Mouse (Mus musculus) hindbrain, embryonic 12.5 days (tissue): ENCODE data around the gene Sox21. TPM values are rescaled to one million over a fixed set of nuclear protein-coding genes. Genes with fewer than 3 reads are reported as not detected.

ENCODE experiments used
- ATAC-seq: fragments of 200-750 bp; cut with Nextera tagmentation; 2 replicates; pipeline ENCODE4 v1.8.0; 2017; ENCODE audit warnings: moderate TSS enrichment; ENCODE audit not compliant: low FRiP score
- H3K27ac ChIP-seq: fragments of 300-500 bp; sonication (generic); 2 replicates; pipeline ENCODE4 v1.5.1; 2016; ENCODE audit warnings: mild to moderate bottlenecking
- H3K27me3 ChIP-seq: fragments of 300-500 bp; sonication (generic); 2 replicates; pipeline ENCODE4 v1.6.1; 2016; ENCODE audit warnings: mild to moderate bottlenecking
- H3K36me3 ChIP-seq: fragments of 300-500 bp; sonication (generic); 2 replicates; pipeline ENCODE4 v1.6.1; 2016; ENCODE audit warnings: mild to moderate bottlenecking
- H3K4me1 ChIP-seq: fragments of 300-500 bp; sonication (generic); 2 replicates; pipeline ENCODE4 v1.6.1; 2016
- H3K4me2 ChIP-seq: fragments of 300-500 bp; sonication (generic); replicated peaks from 2 replicates; pipeline ENCODE4 v1.6.1; 2016; ENCODE audit warnings: mild to moderate bottlenecking
- H3K4me3 ChIP-seq: fragments of 300-500 bp; sonication (generic); 2 replicates; pipeline ENCODE4 v1.5.1; 2016; ENCODE audit warnings: mild to moderate bottlenecking
- H3K9ac ChIP-seq: fragments of 300-500 bp; sonication (generic); 2 replicates; pipeline ENCODE4 v1.6.1; 2016; ENCODE audit warnings: mild to moderate bottlenecking, moderate library complexity
- H3K9me3 ChIP-seq: fragments of 300-500 bp; sonication (generic); replicated peaks from 2 replicates; pipeline ENCODE4 v1.6.1; 2016; ENCODE audit warnings: mild to moderate bottlenecking
- WGBS: fragments of 180-500 bp; shearing (Covaris S2); methylation state at CpG from one replicate; pipeline ENCODE4 v1.1.7; 2016; 5-methylcytosine and 5-hydroxymethylcytosine counted together
- polyA plus RNA-seq: library from polyadenylated mRNA; unstranded; fragments of >200 nt; fragmentation: Nextera tagmentation; extraction: Ambion mirVana; gene quantifications from 2 replicates; pipeline ENCODE4 v1.2.1, GENCODE M21; 2016

Gene Sox21
- polyA plus RNA-seq: 16.2 TPM in 2 replicates

DNA sequence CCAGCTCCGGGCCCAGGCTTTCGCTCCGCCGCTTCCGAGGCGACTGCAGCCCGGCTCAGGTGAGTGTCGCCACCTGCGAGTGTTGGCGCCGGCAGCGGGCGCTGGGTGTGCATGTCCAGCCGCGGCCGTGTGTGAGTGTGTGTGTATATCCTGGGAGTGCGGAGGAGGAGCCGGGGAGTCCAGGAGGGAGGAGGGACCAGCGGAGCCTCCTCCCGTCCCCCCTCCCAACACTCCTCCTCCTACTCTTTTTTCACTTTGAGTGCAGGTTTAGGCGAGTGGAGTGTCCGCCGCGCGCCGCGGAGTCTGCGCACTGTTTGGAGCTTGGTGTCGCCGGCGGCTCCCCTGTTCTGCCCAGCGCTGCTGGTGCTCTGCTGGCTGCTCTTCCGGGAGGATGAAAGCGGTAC lies at the start of gene Sox21:
Sox21 (minus strand) TSS at position 145 of the 404 bp plus-strand sequence.
- peaks cover 64% of the 10 kb centered on the region for H3K27me3 ChIP-seq
- peak; percentile 84 for ATAC-seq
- no peaks in the 10 kb centered on the region for H3K36me3 ChIP-seq
- H3K4me3 ChIP-seq: peak within 1 kb of the TSS; percentile 63
- under 1% methylated on average over 34 of the region's 34 CpGs for WGBS
- peak within 1 kb of the TSS; percentile 81 for H3K9ac ChIP-seq
- H3K4me2 ChIP-seq: peak within 1 kb of the TSS; percentile 73
- H3K9me3 ChIP-seq: no peaks in the 10 kb centered on the region
- peak within 1 kb of the TSS; percentile 83 for H3K27ac ChIP-seq
- peaks cover 32% of the 10 kb centered on the region for H3K4me1 ChIP-seq

DNA sequence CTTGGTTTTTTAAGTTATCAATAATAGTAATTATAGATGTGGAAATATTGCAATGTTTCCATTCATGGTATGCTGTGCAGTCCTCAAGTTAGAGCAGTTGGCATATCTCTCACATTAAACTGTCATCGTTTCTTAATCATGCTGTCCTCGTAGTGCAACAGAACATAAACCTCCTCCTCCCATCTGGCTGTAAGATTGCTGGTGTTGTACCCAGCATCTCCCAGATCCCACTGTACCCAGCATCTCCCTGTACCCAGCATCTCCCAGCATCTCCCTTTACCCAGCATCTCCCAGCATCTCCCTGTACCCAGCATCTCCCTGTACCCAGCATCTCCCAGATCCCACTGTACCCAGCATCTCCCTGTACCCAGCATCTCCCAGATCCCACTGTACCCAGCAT lies 49.3 kb upstream of the Sox21 start:
- H3K27ac ChIP-seq: no peak overlapping the region
- 95% methylated on average over 2 of the region's 2 CpGs for WGBS
- H3K4me2 ChIP-seq: no peak overlapping the region
- H3K36me3 ChIP-seq: no peaks in the 10 kb centered on the region
- no peaks in the 10 kb centered on the region for H3K27me3 ChIP-seq
- H3K9ac ChIP-seq: no peak overlapping the region
- ATAC-seq: no peak
- no peak overlapping the region for H3K4me3 ChIP-seq
- no peaks in the 10 kb centered on the region for H3K4me1 ChIP-seq
- no peaks in the 10 kb centered on the region for H3K9me3 ChIP-seq

DNA sequence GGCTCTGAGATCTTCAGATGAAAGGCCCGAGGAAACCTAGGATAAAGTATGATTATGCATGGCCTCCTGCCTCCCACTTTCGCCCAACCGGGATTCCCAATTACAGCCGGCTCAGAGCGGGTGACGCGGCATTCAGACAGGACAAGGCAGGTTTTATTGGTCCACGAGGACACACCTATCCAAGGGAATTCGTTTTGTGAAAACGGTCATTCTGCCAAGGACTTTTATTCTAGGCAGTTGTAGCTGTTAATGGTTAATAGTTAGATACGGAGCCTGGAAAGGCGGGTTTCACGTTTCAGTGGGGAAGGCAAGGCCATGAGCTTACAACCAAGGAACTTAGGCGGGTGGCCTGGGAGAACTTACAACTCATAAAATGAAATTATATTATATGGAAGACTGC lies 46.1 kb upstream of the Sox21 start:
- Histone ChIP-seq H3K36me3 (no peaks in the 10 kb centered on the region), H3K4me3 (no peak overlapping the region), H3K9me3 (peaks cover 9% of the 10 kb centered on the region; the same call in 1 of the 2 replicates), H3K27me3 (no peaks in the 10 kb centered on the region), H3K4me1 (no peaks in the 10 kb centered on the region), H3K9ac (no peak overlapping the region), H3K4me2 (no peak overlapping the region), H3K27ac (no peak overlapping the region)
- 75% methylated on average over 14 of the region's 14 CpGs for WGBS
- ATAC-seq: no peak

DNA sequence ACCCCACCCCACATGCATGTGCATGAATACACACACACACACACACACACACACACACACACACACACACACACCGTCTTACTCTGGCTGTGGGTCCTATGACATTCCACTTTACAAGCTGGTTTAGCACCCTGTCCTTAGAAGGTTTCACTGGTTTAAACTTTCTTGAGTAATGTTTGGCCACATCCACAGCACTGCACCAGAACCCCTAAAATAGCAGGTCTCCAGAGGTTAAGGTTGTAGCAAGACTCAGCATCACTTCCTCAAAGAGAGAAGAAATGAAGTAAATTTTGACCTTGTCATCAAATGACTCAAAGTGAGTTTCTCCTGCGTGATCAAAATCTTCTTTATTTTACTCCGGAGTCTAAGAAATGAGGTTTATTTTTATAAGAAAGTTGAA lies 45.4 kb upstream of the Sox21 start:
- Histone ChIP-seq H3K4me2 (no peak overlapping the region), H3K27me3 (no peaks in the 10 kb centered on the region), H3K36me3 (no peaks in the 10 kb centered on the region), H3K4me3 (no peak overlapping the region), H3K9ac (no peak overlapping the region), H3K4me1 (no peaks in the 10 kb centered on the region), H3K27ac (no peak overlapping the region), H3K9me3 (peaks cover 9% of the 10 kb centered on the region; the same call in 1 of the 2 replicates)
- WGBS: 96% methylated on average over 3 of the region's 3 CpGs
- no peak for ATAC-seq

DNA sequence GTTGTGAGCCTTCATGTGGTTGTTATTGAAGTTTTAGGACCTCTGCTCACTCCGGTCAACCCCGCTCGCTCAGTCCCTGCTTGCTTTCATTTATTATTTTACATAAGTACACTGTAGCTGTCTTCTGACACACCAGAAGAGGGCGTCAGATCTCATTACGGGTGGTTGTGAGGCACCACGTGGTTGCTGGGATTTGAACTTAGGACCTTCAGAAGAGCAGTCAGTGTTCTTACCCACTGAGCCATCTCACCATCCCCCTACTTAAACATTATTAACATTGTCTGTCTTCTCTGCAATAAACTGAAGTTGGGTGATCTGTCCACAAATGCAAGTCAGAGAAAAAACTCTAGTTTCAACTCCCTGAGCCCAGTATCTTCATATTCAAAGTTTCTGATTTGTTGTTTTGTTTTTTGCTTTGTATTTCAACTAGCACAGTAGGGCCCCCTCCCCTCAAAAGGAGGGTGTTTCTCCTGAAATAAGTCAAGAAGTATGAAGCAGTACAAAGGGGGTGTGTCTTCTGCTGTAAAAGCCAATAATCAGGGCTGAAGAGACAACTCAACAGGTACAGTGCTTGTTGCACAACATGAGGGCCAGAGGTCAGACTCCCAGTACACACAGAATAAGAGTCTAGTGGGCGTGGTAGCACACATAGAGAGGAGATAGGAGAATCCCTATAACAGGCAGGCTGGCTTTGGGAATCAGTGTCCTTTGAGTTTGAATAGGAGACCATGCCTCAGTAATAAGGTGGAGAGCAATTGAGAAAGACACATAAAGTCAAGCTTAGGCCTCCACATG lies 41.1 kb upstream of the Sox21 start:
- Histone ChIP-seq H3K27ac (no peak overlapping the region), H3K27me3 (no peaks in the 10 kb centered on the region), H3K36me3 (no peaks in the 10 kb centered on the region), H3K4me2 (no peak overlapping the region), H3K9ac (no peak overlapping the region), H3K4me3 (no peak overlapping the region), H3K4me1 (no peaks in the 10 kb centered on the region), H3K9me3 (peaks cover 9% of the 10 kb centered on the region; the same call in 1 of the 2 replicates)
- 87% methylated on average over 7 of the region's 7 CpGs for WGBS
- ATAC-seq: no peak

DNA sequence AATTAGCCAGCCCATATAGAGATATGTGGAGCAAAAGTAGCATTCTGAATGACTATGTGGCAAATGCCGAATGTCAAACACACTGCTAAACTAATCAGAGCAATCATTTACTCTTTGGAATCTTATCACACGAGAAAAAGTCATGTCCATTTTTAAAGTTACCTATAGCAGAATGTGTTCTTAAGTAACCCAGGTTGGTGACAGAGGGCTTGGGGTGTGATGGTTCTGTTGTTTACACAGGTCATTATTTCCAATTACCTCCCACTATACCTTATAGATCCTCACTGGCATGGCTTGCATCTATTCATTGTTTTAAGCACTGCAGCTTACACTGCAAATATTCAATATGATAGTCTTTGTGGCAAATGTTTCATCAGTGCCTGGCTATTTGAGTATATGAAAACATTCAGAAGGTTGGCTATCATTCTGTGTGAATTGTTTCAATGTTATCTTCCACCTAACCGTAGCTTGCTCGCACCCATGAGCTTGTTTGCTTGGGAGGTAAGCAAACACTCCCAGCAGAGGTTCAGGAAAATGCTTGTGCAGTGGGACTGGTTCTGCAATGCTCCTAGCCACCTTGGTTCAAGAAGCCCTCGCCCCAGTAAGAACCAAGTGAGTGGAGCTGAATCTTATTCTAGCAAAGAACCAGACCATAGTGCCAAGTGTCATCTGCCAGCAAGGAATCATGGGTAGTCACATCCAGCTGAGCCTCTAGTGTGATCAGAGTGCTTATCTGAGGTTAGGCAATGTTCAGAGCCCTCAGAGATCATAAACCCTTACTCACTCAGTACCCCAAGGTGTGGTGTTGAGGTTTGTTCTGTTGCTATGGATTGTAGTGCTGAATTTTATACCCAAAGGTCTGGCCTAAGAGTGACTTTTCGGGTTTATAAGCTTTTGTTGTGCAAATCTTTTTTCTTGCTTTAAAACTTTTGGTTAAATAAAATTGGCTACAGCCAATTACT lies 36.0 kb upstream of the Sox21 start:
- H3K4me3 ChIP-seq: no peak overlapping the region
- H3K4me2 ChIP-seq: no peak overlapping the region
- 89% methylated on average over 6 of the region's 6 CpGs for WGBS
- H3K4me1 ChIP-seq: no peaks in the 10 kb centered on the region
- no peak overlapping the region for H3K27ac ChIP-seq
- H3K36me3 ChIP-seq: no peaks in the 10 kb centered on the region
- no peaks in the 10 kb centered on the region for H3K9me3 ChIP-seq
- no peaks in the 10 kb centered on the region for H3K27me3 ChIP-seq
- no peak for ATAC-seq
- H3K9ac ChIP-seq: no peak overlapping the region

DNA sequence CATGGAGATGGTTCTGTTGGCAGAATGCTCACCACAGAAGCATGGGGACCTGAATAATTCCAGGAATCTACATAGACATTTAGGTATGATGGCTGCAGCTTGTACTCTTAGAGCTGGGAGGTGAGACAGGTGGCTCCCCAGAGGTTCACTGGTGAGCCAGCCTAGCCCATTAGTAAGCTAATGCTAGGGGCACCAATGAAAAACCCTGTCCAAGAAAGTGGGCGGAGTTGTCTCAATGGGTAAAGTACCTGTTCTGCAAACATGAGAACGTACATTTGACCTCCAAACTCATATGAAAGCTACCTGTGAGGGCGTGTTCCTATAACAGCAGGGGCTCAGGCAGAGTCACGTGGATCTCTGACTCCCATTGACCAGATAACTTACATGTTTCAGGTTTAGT lies 32.0 kb upstream of the Sox21 start:
- no peaks in the 10 kb centered on the region for H3K9me3 ChIP-seq
- H3K9ac ChIP-seq: no peak overlapping the region
- H3K27ac ChIP-seq: no peak overlapping the region
- no peak overlapping the region for H3K4me3 ChIP-seq
- H3K36me3 ChIP-seq: no peaks in the 10 kb centered on the region
- no peak overlapping the region for H3K4me2 ChIP-seq
- ATAC-seq: no peak
- WGBS: 93% methylated on average over 4 of the region's 4 CpGs
- H3K4me1 ChIP-seq: no peaks in the 10 kb centered on the region
- H3K27me3 ChIP-seq: no peaks in the 10 kb centered on the region

DNA sequence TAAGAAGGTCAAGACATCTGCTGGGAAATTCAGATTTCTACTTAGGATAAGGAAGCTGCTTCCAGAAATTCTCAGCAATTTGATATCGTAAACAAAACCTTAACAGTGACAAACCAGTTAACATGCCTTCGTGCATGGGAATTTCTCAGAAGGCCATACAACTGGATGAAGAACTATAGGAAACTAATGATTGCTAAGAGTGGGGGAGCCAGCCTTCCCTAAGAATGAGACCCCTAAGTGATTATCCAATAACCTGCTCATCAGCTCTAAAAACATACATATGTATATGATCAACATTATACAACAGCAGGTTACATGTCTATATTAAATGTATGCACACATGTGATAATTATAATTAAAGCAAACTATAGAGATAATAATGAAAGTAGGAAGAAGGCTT lies 29.8 kb upstream of the Sox21 start, which contains the start of gene Gm9376:
Gm9376 (plus strand) TSS at position 301 of the 400 bp plus-strand sequence.
- no peak for ATAC-seq
- Histone ChIP-seq H3K9ac (no peak within 1 kb of the TSS), H3K4me1 (no peaks in the 10 kb centered on the region), H3K9me3 (no peaks in the 10 kb centered on the region), H3K27ac (no peak within 1 kb of the TSS), H3K4me3 (no peak within 1 kb of the TSS), H3K4me2 (no peak within 1 kb of the TSS), H3K36me3 (no peaks in the 10 kb centered on the region), H3K27me3 (no peaks in the 10 kb centered on the region)
- 98% methylated on average over 2 of the region's 2 CpGs for WGBS

DNA sequence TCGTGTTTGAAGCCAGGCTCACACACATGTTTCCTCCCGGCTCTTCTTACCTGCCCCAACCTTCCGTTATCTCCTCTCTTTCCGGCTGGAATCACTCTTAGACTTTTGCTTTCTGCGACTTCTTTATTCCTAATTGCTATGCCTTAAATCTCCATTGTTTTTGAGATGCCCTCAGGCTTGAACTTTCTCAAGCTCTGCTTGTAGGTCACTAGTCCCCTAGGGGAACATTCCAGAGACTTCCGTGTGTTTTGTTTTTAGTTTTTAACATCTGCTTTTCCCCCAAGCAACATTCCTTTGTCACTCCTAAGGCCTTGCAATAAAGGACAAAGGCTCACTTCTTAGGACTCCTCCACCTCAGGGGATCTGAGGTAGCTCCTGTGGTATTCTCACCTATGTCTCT lies 16.6 kb upstream of the Sox21 start:
- Histone ChIP-seq H3K27ac (no peak overlapping the region), H3K4me3 (no peak overlapping the region), H3K9ac (no peak overlapping the region), H3K9me3 (no peaks in the 10 kb centered on the region), H3K36me3 (no peaks in the 10 kb centered on the region), H3K4me1 (no peaks in the 10 kb centered on the region), H3K4me2 (no peak overlapping the region), H3K27me3 (no peaks in the 10 kb centered on the region)
- ATAC-seq: no peak
- WGBS: 89% methylated on average over 6 of the region's 6 CpGs

DNA sequence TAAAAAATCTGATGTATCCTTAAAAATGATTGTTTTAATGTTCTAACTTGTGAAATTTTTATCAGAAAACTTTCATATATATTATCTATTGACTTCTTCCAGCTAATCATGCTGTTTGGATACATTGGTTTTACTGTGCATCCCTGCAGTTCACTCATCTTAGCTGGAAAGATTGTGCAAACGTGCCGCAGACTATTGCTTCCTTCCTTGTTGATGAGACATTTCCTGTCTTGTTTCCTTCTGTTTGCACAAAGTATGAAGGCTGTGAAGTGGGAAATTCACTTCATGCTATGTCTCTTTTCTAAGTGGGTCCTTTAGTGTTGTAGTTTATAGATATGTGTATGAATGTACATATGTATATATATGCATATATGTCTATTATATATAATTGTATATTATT lies 4.6 kb upstream of the Sox21 start:
- WGBS: 79% methylated on average over 2 of the region's 2 CpGs
- no peaks in the 10 kb centered on the region for H3K36me3 ChIP-seq
- H3K27me3 ChIP-seq: peaks cover 32% of the 10 kb centered on the region
- no peak overlapping the region for H3K4me2 ChIP-seq
- peaks cover 7% of the 10 kb centered on the region for H3K4me1 ChIP-seq
- H3K9ac ChIP-seq: no peak overlapping the region
- peaks cover 17% of the 10 kb centered on the region for H3K9me3 ChIP-seq
- H3K27ac ChIP-seq: no peak overlapping the region
- H3K4me3 ChIP-seq: no peak overlapping the region
- no peak for ATAC-seq

DNA sequence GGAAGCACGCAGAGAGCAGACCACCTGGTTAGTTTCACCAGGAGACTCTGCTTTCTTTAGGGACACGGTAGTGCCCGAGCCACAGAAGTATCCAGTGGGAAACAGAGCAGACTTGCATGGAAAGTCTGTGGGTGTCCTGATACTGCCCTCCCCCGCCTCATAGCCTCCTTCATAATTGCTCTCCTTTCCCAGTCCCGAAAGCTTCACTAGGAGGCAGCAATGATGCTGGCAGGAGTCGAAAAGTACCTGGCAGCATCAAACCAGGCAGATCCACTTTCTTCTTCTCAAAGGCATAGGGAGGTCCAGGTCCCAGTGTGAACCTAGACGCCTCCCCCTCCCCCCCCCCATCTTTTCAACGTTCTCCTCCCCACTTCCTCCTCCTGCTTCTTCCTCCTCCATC lies 2.5 kb upstream of the Sox21 start:
- Histone ChIP-seq H3K27me3 (peaks cover 49% of the 10 kb centered on the region), H3K36me3 (no peaks in the 10 kb centered on the region), H3K9me3 (peaks cover 14% of the 10 kb centered on the region), H3K4me2 (0 out of 2 replicates have a peak overlapping the region, but pooled peaks have one; percentile 13), H3K4me1 (peaks cover 28% of the 10 kb centered on the region), H3K27ac (no peak overlapping the region), H3K9ac (no peak overlapping the region), H3K4me3 (no peak overlapping the region)
- WGBS: 12% methylated on average over 8 of the region's 8 CpGs
- no peak for ATAC-seq

DNA sequence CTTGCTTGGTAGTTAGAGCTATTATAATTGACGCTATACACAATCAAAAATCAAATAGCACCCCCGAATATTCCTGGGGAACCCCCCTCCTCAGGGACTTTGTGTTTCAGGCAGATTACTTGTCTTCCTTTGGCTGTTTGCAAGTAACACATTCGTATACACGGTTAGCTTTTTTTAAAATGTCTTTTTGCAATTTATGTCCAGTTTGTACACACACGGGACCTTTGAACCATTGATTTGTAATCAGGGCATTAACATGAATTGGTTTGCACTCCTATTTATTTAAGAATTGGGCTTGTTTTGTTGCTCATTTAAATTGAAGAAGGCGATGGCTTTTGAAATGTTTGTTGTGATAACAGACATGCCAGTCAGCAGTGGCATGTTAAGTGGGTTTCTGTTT lies 956 bp upstream of the Sox21 start:
- H3K27me3 ChIP-seq: peaks cover 58% of the 10 kb centered on the region
- H3K4me3 ChIP-seq: peak overlapping the region; percentile 63
- no peak overlapping the region for H3K27ac ChIP-seq
- H3K36me3 ChIP-seq: no peaks in the 10 kb centered on the region
- H3K9ac ChIP-seq: no peak overlapping the region
- no peaks in the 10 kb centered on the region for H3K9me3 ChIP-seq
- peak overlapping the region; percentile 73 for H3K4me2 ChIP-seq
- WGBS: 7% methylated on average over 6 of the region's 6 CpGs
- peaks cover 30% of the 10 kb centered on the region for H3K4me1 ChIP-seq
- ATAC-seq: no peak
